Mouse (Mus musculus): ENCODE results near the gene Birc6. TPM values are rescaled to one million over a fixed set of nuclear protein-coding genes. Genes with fewer than 3 reads are reported as not detected.

The Birc6 gene
- polyA plus RNA-seq, 1 experiment = 49.8 TPM

GRCm38 (mm10) chr17:74508600-74508999, 19.5 kb upstream of the Birc6 start:
- 87% methylated on average over 3 of the region's 3 CpGs for WGBS
- no peak overlapping the region for H3K4me3 ChIP-seq (ENCODE audit: insufficient read depth, low read depth, low read length)
- no peak overlapping the region for H3K27ac ChIP-seq (ENCODE audit: insufficient read depth, low read depth, low read length)
- TF ChIP-seq POLR2A (IDR thresholded peaks at IDR 0.05; ENCODE audit: insufficient read depth, low read depth, low read length) = no peak
- no peak for TF ChIP-seq CTCF (IDR thresholded peaks at IDR 0.05; ENCODE audit: insufficient read depth, low read depth, low read length)
- no peaks in the 10 kb centered on the region for H3K4me1 ChIP-seq (ENCODE audit: control insufficient read depth, insufficient read depth, low read length)

- no peak overlapping the region for H3K27ac ChIP-seq (ENCODE audit: insufficient read depth, low read depth, low read length)
- WGBS = 75% methylated on average over 2 of the region's 2 CpGs
- no peak for TF ChIP-seq CTCF (IDR thresholded peaks at IDR 0.05; ENCODE audit: insufficient read depth, low read depth, low read length)
- no peak for TF ChIP-seq POLR2A (IDR thresholded peaks at IDR 0.05; ENCODE audit: insufficient read depth, low read depth, low read length)
Measured at GRCm38 (mm10) chr17:74512308-74512707, 15.8 kb upstream of the Birc6 start.

GRCm38 (mm10) chr17:74522797-74523723, 5.0 kb upstream of the Birc6 start:
- Histone ChIP-seq H3K27ac (ENCODE audit: insufficient read depth, low read depth, low read length) (no peak overlapping the region), H3K4me1 (ENCODE audit: control insufficient read depth, insufficient read depth, low read length) (no peaks in the 10 kb centered on the region), H3K4me3 (ENCODE audit: insufficient read depth, low read depth, low read length) (no peak overlapping the region)
- 81% methylated on average over 8 of the region's 8 CpGs for WGBS
- TF ChIP-seq POLR2A (IDR thresholded peaks at IDR 0.05; ENCODE audit: insufficient read depth, low read depth, low read length) (no peak), CTCF (IDR thresholded peaks at IDR 0.05; ENCODE audit: insufficient read depth, low read depth, low read length) (no peak)

More at GRCm38 (mm10) chr17:74512308-74512707, 15.8 kb upstream of the Birc6 start:
- Histone ChIP-seq H3K4me3 (ENCODE audit: insufficient read depth, low read depth, low read length) (no peak overlapping the region), H3K4me1 (ENCODE audit: control insufficient read depth, insufficient read depth, low read length) (no peaks in the 10 kb centered on the region)

GRCm38 (mm10) chr17:74526117-74526516, 2.0 kb upstream of the Birc6 start:
- WGBS = 91% methylated on average over 2 of the region's 2 CpGs

GRCm38 (mm10) chr17:74526806-74527653, 1.1 kb upstream of the Birc6 start:
- no peaks in the 10 kb centered on the region for H3K4me1 ChIP-seq (ENCODE audit: control insufficient read depth, insufficient read depth, low read length)
- no peak overlapping the region for H3K4me3 ChIP-seq (ENCODE audit: insufficient read depth, low read depth, low read length)
- peak overlapping the region; percentile 84 for H3K27ac ChIP-seq (ENCODE audit: insufficient read depth, low read depth, low read length)
- 78% methylated on average over 9 of the region's 9 CpGs for WGBS
- TF ChIP-seq POLR2A (IDR thresholded peaks at IDR 0.05; ENCODE audit: insufficient read depth, low read depth, low read length) (no peak), CTCF (IDR thresholded peaks at IDR 0.05; ENCODE audit: insufficient read depth, low read depth, low read length) (no peak)

More at GRCm38 (mm10) chr17:74526117-74526516, 2.0 kb upstream of the Birc6 start:
- Histone ChIP-seq H3K27ac (ENCODE audit: insufficient read depth, low read depth, low read length) (no peak overlapping the region), H3K4me1 (ENCODE audit: control insufficient read depth, insufficient read depth, low read length) (no peaks in the 10 kb centered on the region), H3K4me3 (ENCODE audit: insufficient read depth, low read depth, low read length) (no peak overlapping the region)
- TF ChIP-seq CTCF (IDR thresholded peaks at IDR 0.05; ENCODE audit: insufficient read depth, low read depth, low read length) (no peak), POLR2A (IDR thresholded peaks at IDR 0.05; ENCODE audit: insufficient read depth, low read depth, low read length) (no peak)

DNA sequence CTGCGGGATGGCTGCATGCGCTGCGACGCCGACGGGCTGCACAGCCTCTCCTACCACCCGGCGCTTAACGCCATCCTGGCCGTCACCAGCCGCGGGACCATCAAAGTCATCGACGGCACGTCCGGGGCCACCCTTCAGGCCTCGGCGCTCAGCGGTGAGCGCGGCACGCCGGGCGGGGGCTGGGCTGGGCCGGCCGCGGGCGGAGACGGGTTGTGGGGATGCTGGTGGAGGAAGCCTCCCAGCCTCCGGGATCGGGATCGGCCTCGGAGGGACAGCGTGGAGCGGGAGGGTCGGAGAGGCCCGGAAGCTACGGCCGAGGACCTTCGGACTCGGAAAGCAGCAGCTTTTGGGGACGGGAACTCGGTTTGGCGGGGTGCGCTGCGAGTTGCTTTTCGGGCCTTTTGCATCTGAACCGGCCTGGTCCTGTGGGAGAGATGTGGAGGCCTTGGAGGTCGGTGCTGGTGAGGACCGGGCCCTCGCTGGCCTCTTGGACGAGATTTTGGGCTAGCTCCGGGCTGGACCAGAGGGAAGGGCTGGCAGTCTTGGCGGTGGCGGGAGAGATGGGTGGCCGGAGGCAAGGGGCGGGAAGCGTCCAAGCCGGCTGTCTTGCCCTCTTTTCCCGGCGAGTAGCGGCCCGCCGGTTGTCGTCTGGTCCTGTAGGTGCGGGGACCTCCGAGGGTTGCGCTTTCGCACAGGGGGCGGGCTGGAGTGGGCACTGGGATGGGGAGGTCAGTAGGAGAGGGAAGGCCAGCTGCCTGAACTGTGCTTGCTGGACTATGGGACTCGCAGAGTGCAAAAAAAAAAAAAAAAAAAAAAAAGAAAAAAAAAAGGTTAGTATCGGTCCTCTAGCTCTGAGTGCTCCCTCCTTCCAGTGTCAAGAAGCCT, 795 bp downstream of the Birc6 start:
- under 1% methylated on average over 72 of the region's 72 CpGs for WGBS
- Histone ChIP-seq H3K4me3 (ENCODE audit: insufficient read depth, low read depth, low read length) (peak overlapping the region; percentile 81), H3K27ac (ENCODE audit: insufficient read depth, low read depth, low read length) (peak overlapping the region; percentile 69), H3K4me1 (ENCODE audit: control insufficient read depth, insufficient read depth, low read length) (no peaks in the 10 kb centered on the region)
- TF ChIP-seq CTCF (IDR thresholded peaks at IDR 0.05; ENCODE audit: insufficient read depth, low read depth, low read length) (no peak), POLR2A (IDR thresholded peaks at IDR 0.05; ENCODE audit: insufficient read depth, low read depth, low read length) (no peak; the same call in 1 of the 2 replicates)

- H3K4me3 ChIP-seq (ENCODE audit: insufficient read depth, low read depth, low read length) = peak overlapping the region; percentile 81; the same call in 1 of the 2 replicates
Measured at GRCm38 (mm10) chr17:74529533-74529824, 1.4 kb downstream of the Birc6 start.

DNA sequence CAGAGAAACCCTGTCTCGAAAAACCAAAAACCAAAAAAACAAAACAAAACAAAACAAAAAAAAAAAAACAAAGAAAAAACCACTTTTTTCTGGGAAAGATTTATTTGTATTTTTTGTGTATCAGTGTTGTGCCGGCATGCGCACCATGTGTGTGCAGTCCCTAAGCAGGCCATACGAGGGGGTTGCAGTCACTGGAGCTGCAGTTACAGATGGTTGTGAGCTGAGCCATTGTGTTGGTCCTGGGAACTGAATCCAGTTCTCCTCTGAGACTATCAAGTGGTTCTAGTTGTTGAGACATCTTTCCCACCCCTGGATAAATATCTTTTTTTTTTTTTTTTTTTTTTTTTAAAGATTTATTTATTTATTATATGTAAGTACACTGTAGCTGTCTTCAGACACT, 6.9 kb downstream of the Birc6 start:
- TF ChIP-seq POLR2A (IDR thresholded peaks at IDR 0.05; ENCODE audit: insufficient read depth, low read depth, low read length) = no peak
- TF ChIP-seq CTCF (IDR thresholded peaks at IDR 0.05; ENCODE audit: insufficient read depth, low read depth, low read length) = no peak
- Histone ChIP-seq H3K4me1 (ENCODE audit: control insufficient read depth, insufficient read depth, low read length) (no peaks in the 10 kb centered on the region), H3K27ac (ENCODE audit: insufficient read depth, low read depth, low read length) (no peak overlapping the region), H3K4me3 (ENCODE audit: insufficient read depth, low read depth, low read length) (no peak overlapping the region)
- WGBS = 98% methylated on average over 4 of the region's 4 CpGs

More at GRCm38 (mm10) chr17:74529533-74529824, 1.4 kb downstream of the Birc6 start:
- H3K27ac ChIP-seq (ENCODE audit: insufficient read depth, low read depth, low read length) = no peak overlapping the region
- TF ChIP-seq CTCF (IDR thresholded peaks at IDR 0.05; ENCODE audit: insufficient read depth, low read depth, low read length) = no peak
- no peak for TF ChIP-seq POLR2A (IDR thresholded peaks at IDR 0.05; ENCODE audit: insufficient read depth, low read depth, low read length)
- no peaks in the 10 kb centered on the region for H3K4me1 ChIP-seq (ENCODE audit: control insufficient read depth, insufficient read depth, low read length)
- WGBS = 6% methylated on average over 3 of the region's 3 CpGs
